Mouse (Mus musculus): Measurements from ENCODE around the gene Sppl2c.

- TF ChIP-seq CTCF (IDR thresholded peaks at IDR 0.05; ENCODE audit: low read depth) (no peak), EP300 (IDR thresholded peaks at IDR 0.05; ENCODE audit: low read depth) (no peak)
Measured at GRCm38 (mm10) chr11:104157603-104158259, 28.4 kb upstream of the Sppl2c start.

All from heart, postnatal 0 days (tissue).